Mouse (Mus musculus): ENCODE data around the gene Lipe. TPM values are rescaled to one million over a fixed set of nuclear protein-coding genes. Genes with fewer than 3 reads are reported as not detected.

The Lipe gene
- polyA plus RNA-seq, 1 experiment, result 9.9 TPM

- DNase-seq (ENCODE audit: extremely low spot score in 1 of 2, low spot score in 1 of 2), result no peak
Measured at GRCm38 (mm10) chr7:25367632-25368293, 30.7 kb downstream of the Lipe start.

- no peak for DNase-seq (ENCODE audit: extremely low spot score in 1 of 2, low spot score in 1 of 2)
Measured at GRCm38 (mm10) chr7:25365937-25366625, 32.4 kb downstream of the Lipe start.

GRCm38 (mm10) chr7:25363632-25364031, 34.9 kb downstream of the Lipe start:
- no peak for DNase-seq (ENCODE audit: extremely low spot score in 1 of 2, low spot score in 1 of 2)

- no peak for DNase-seq (ENCODE audit: extremely low spot score in 1 of 2, low spot score in 1 of 2)
Measured at GRCm38 (mm10) chr7:25363151-25363550, 35.4 kb downstream of the Lipe start.

GRCm38 (mm10) chr7:25358721-25359206, 39.7 kb downstream of the Lipe start:
- no peak for DNase-seq (ENCODE audit: extremely low spot score in 1 of 2, low spot score in 1 of 2)

- DNase-seq (ENCODE audit: extremely low spot score in 1 of 2, low spot score in 1 of 2), result no peak
Measured at GRCm38 (mm10) chr7:25348861-25349260, 49.6 kb downstream of the Lipe start.

GRCm38 (mm10) chr7:25341000-25341784, 57.3 kb downstream of the Lipe start:
- peak; percentile 41 to 62 for DNase-seq (ENCODE audit: extremely low spot score in 1 of 2, low spot score in 1 of 2)

- no peak for DNase-seq (ENCODE audit: extremely low spot score in 1 of 2, low spot score in 1 of 2)
Measured at GRCm38 (mm10) chr7:25339329-25339728, 59.2 kb downstream of the Lipe start.

- DNase-seq (ENCODE audit: extremely low spot score in 1 of 2, low spot score in 1 of 2), result no peak
Measured at GRCm38 (mm10) chr7:25334472-25334871, 64.0 kb downstream of the Lipe start.

GRCm38 (mm10) chr7:25333596-25334307, 64.8 kb downstream of the Lipe start:
- DNase-seq (ENCODE audit: extremely low spot score in 1 of 2, low spot score in 1 of 2), result peak in 1 of 2 experiments; percentile 73

Other genes with a start within 250 kb of the Lipe start
- gene Pou2f2, start 219.0 kb downstream of the Lipe start, polyA plus RNA-seq (2012; rRNA removed), result 11.5 and 12.2 TPM in 2 replicates
- 21.6 and 22.2 TPM in 2 replicates for gene Dedd2, start 178.1 kb downstream of the Lipe start, polyA plus RNA-seq (2012; rRNA removed)
- gene Zfp526, start 177.3 kb downstream of the Lipe start, polyA plus RNA-seq (2012; rRNA removed), result 7.5 and 7.7 TPM in 2 replicates
- 241 and 244 TPM in 2 replicates for gene Gsk3a, start 160.9 kb downstream of the Lipe start, polyA plus RNA-seq (2012; rRNA removed)
- gene Erf, start 147.9 kb downstream of the Lipe start, polyA plus RNA-seq (2012; rRNA removed), result 38.9 TPM in 2 replicates
- gene Cic, start 131.0 kb downstream of the Lipe start, polyA plus RNA-seq (2012; rRNA removed), result 92.4 and 104 TPM in 2 replicates
- 33.5 and 43.0 TPM in 2 replicates for gene Pafah1b3, start 100.7 kb downstream of the Lipe start, polyA plus RNA-seq (2012; rRNA removed)
- gene Prr19, start 97.3 kb downstream of the Lipe start, polyA plus RNA-seq (2012; rRNA removed), result 0.17 and 0.28 TPM in 2 replicates
- 74.6 and 90.4 TPM in 2 replicates for gene Tmem145, start 92.6 kb downstream of the Lipe start, polyA plus RNA-seq (2012; rRNA removed)
- 65.2 and 67.0 TPM in 2 replicates for gene Megf8, start 81.5 kb downstream of the Lipe start, polyA plus RNA-seq (2012; rRNA removed)
- gene Cnfn, start 29.0 kb downstream of the Lipe start, polyA plus RNA-seq (2012; rRNA removed), result not detected in 2 replicates
- not detected in 2 replicates for gene Cxcl17, start 14.2 kb upstream of the Lipe start, polyA plus RNA-seq (2012; rRNA removed)
- gene Ceacam1, start 78.9 kb upstream of the Lipe start, polyA plus RNA-seq (2012; rRNA removed), result 4.2 and 4.9 TPM in 2 replicates
- gene Ceacam2, start 141.1 kb upstream of the Lipe start, polyA plus RNA-seq (2012; rRNA removed), result 0.16 and 0.21 TPM in 2 replicates
- gene Erich4, start 217.2 kb upstream of the Lipe start, polyA plus RNA-seq (2012; rRNA removed), result 0.15 and 0.36 TPM in 2 replicates
- 78.7 and 82.1 TPM in 2 replicates for gene Dmac2, start 220.7 kb upstream of the Lipe start, polyA plus RNA-seq (2012; rRNA removed)
- 0.95 and 1.1 TPM in 2 replicates for gene B3gnt8, start 227.9 kb upstream of the Lipe start, polyA plus RNA-seq (2012; rRNA removed)

Measured in frontal cortex, adult 2 months (tissue).